Mouse (Mus musculus) lung, postnatal 36 days (tissue): ENCODE measurements around the gene Rfk.
A peak's percentile ranks its signal among the peaks of the same experiment; 100 is the strongest.

ENCODE experiments used
- DNase-seq: peaks from one replicate; pipeline ENCODE4 v3.0.0; 2022; ENCODE audit warnings: mixed read lengths

The Rfk gene

GRCm38 (mm10) chr19:17393841-17394591 lies at the start of gene Rfk:
Rfk (plus strand) TSS chr19:17394043.
- DNase-seq: peak; percentile 95

- peak; percentile 21 for DNase-seq
Observed at GRCm38 (mm10) chr19:17344881-17345280, 49.0 kb upstream of the Rfk start.

- no peak for DNase-seq
Observed at GRCm38 (mm10) chr19:17346716-17347474, 46.9 kb upstream of the Rfk start.

GRCm38 (mm10) chr19:17347852-17348251 lies 46.0 kb upstream of the Rfk start:
- no peak for DNase-seq

- no peak for DNase-seq
Observed at GRCm38 (mm10) chr19:17353727-17354126, 40.1 kb upstream of the Rfk start.

GRCm38 (mm10) chr19:17354362-17354761 lies 39.5 kb upstream of the Rfk start:
- no peak for DNase-seq

GRCm38 (mm10) chr19:17354797-17355196 lies 39.0 kb upstream of the Rfk start:
- no peak for DNase-seq

- DNase-seq: peak; percentile 28
Observed at GRCm38 (mm10) chr19:17355361-17355760, 38.5 kb upstream of the Rfk start.

- DNase-seq: peak; percentile 78
Observed at GRCm38 (mm10) chr19:17355950-17356867, 37.6 kb upstream of the Rfk start.

- no peak for DNase-seq
Observed at GRCm38 (mm10) chr19:17356932-17357331, 36.9 kb upstream of the Rfk start.

GRCm38 (mm10) chr19:17357391-17357790 lies 36.5 kb upstream of the Rfk start:
- DNase-seq: no peak

- DNase-seq: peak; percentile 17
Observed at GRCm38 (mm10) chr19:17359315-17359890, 34.4 kb upstream of the Rfk start.

- DNase-seq: no peak
Observed at GRCm38 (mm10) chr19:17361181-17361580, 32.7 kb upstream of the Rfk start.

GRCm38 (mm10) chr19:17364741-17365140 lies 29.1 kb upstream of the Rfk start:
- peak; percentile 56 for DNase-seq

- no peak for DNase-seq
Observed at GRCm38 (mm10) chr19:17366364-17367090, 27.3 kb upstream of the Rfk start.

- no peak for DNase-seq
Observed at GRCm38 (mm10) chr19:17368557-17368956, 25.3 kb upstream of the Rfk start.

- DNase-seq: no peak
Observed at GRCm38 (mm10) chr19:17369581-17369980, 24.3 kb upstream of the Rfk start.

- no peak for DNase-seq
Observed at GRCm38 (mm10) chr19:17372701-17373100, 21.1 kb upstream of the Rfk start, which contains the start of gene Gcnt1. Gcnt1 (minus strand) TSS chr19:17372844.

- DNase-seq: no peak
Observed at GRCm38 (mm10) chr19:17378845-17379244, 15.0 kb upstream of the Rfk start.

- no peak for DNase-seq
Observed at GRCm38 (mm10) chr19:17380549-17380948, 13.3 kb upstream of the Rfk start.

- no peak for DNase-seq
Observed at GRCm38 (mm10) chr19:17382807-17383397, 10.9 kb upstream of the Rfk start.
